Mouse (Mus musculus): ENCODE results near the gene Gcsh. TPM values are rescaled to one million over a fixed set of nuclear protein-coding genes. Genes with fewer than 3 reads are reported as not detected.

Gene Gcsh
- total and polyA plus RNA-seq, 3 experiments, result 31.5 to 91.7 (median 66.4) TPM

GRCm38 (mm10) chr8:116969531-116969930 lies 23.8 kb downstream of the Gcsh start:
- in situ Hi-C loops (cut with MboI; ENCODE audit: low pct_ligation_motif_present, low pct_unique_long_range_greater_than_20kb, low sequenced_read_pairs) (no loop called here), dilution Hi-C loops (cut with MboI; ENCODE audit: extremely low pct_ligation_motif_present, extremely low pct_unique_long_range_greater_than_20kb, low sequenced_read_pairs) (no loop called here)
- Histone ChIP-seq H3K27me3 (replicated peaks) (no peaks in the 10 kb centered on the region), H3K79me2 (replicated peaks; ENCODE audit: control insufficient read depth, extremely low read depth, insufficient read depth, poor library complexity, severe bottlenecking) (no peaks in the 10 kb centered on the region), H3K4me1 (ENCODE audit: control insufficient read depth in 1 of 2, insufficient read depth in 2 of 2) (no peaks in the 10 kb centered on the region), H3K4me2 (ENCODE audit: insufficient read depth, low read depth, poor library complexity, severe bottlenecking) (no peak overlapping the region), H3K36me3 (replicated peaks in 1 of 2; ENCODE audit: control insufficient read depth in 1 of 2, insufficient read depth in 1 of 2, low read length in 1 of 2) (no peaks in the 10 kb centered on the region), H3K9ac (ENCODE audit: insufficient read depth, low read depth) (no peak overlapping the region), H3K9me3 (replicated peaks; ENCODE audit: low read length) (no peaks in the 10 kb centered on the region), H3K4me3 (replicated peaks in 1 of 3; ENCODE audit: low read depth in 2 of 3, low read length in 2 of 3, poor library complexity in 1 of 3) (no peak overlapping the region), H3K27ac (ENCODE audit: insufficient read depth, low read depth) (no peak overlapping the region)
- DNase-seq (ENCODE audit: extremely low read depth), result no peak
- TF ChIP-seq CTCF (conservative IDR thresholded peaks at IDR 0.05 in 1 of 2, IDR thresholded peaks at IDR 0.05 in 1 of 2; ENCODE audit: low read depth in 2 of 2, low read length in 2 of 2) (no peak), MXI1 (IDR thresholded peaks at IDR 0.05; ENCODE audit: low read depth, low read length) (no peak), NRF1 (IDR thresholded peaks at IDR 0.05; ENCODE audit: low read depth, low read length) (no peak)

- Histone ChIP-seq H3K4me1 (ENCODE audit: control insufficient read depth in 1 of 2, insufficient read depth in 2 of 2) (peaks cover 0 to 29% of the 10 kb centered on the region in 2 experiments; a peak in 3 of 4 replicates), H3K9ac (ENCODE audit: insufficient read depth, low read depth) (no peak overlapping the region), H3K4me2 (ENCODE audit: insufficient read depth, low read depth, poor library complexity, severe bottlenecking) (no peak overlapping the region), H3K36me3 (replicated peaks in 1 of 2; ENCODE audit: control insufficient read depth in 1 of 2, insufficient read depth in 1 of 2, low read length in 1 of 2) (peaks cover 61 to 85% of the 10 kb centered on the region in 2 experiments), H3K9me3 (replicated peaks; ENCODE audit: low read length) (no peaks in the 10 kb centered on the region), H3K79me2 (replicated peaks; ENCODE audit: control insufficient read depth, extremely low read depth, insufficient read depth, poor library complexity, severe bottlenecking) (peaks cover 8% of the 10 kb centered on the region; the same call in 1 of the 2 replicates), H3K27ac (ENCODE audit: insufficient read depth, low read depth) (no peak overlapping the region), H3K27me3 (replicated peaks) (no peaks in the 10 kb centered on the region), H3K4me3 (replicated peaks in 1 of 3; ENCODE audit: low read depth in 2 of 3, low read length in 2 of 3, poor library complexity in 1 of 3) (no peak overlapping the region)
- dilution Hi-C loops (cut with MboI; ENCODE audit: extremely low pct_ligation_motif_present, extremely low pct_unique_long_range_greater_than_20kb, low sequenced_read_pairs) (no loop called here), in situ Hi-C loops (cut with MboI; ENCODE audit: low pct_ligation_motif_present, low pct_unique_long_range_greater_than_20kb, low sequenced_read_pairs) (no loop called here)
- no peak for TF ChIP-seq POLR2AphosphoS2 (IDR thresholded peaks at IDR 0.05; ENCODE audit: low read depth, low read length)
- no peak for TF ChIP-seq BHLHE40 (IDR thresholded peaks at IDR 0.05; ENCODE audit: low read depth, low read length)
- TF ChIP-seq E2F4 (IDR thresholded peaks at IDR 0.05; ENCODE audit: insufficient replicate concordance, low read depth, low read length), result no peak
- no peak for TF ChIP-seq ZMIZ1 (IDR thresholded peaks at IDR 0.05; ENCODE audit: low read depth, low read length)
- TF ChIP-seq CHD2 (IDR thresholded peaks at IDR 0.05; ENCODE audit: low read length), result no peak
- TF ChIP-seq HCFC1 (IDR thresholded peaks at IDR 0.05; ENCODE audit: low read depth, low read length), result no peak
- no peak for TF ChIP-seq RCOR1 (conservative IDR thresholded peaks at IDR 0.05; ENCODE audit: low read depth, low read length)
- TF ChIP-seq MAFK (IDR thresholded peaks at IDR 0.05; ENCODE audit: insufficient replicate concordance, low read length), result no peak
- no peak for TF ChIP-seq ETS1 (conservative IDR thresholded peaks at IDR 0.05; ENCODE audit: low read depth, low read length)
- TF ChIP-seq POLR2A (IDR thresholded peaks at IDR 0.05; ENCODE audit: low read depth, low read length), result no peak
- TF ChIP-seq CTCF (conservative IDR thresholded peaks at IDR 0.05 in 1 of 2, IDR thresholded peaks at IDR 0.05 in 1 of 2; ENCODE audit: low read depth in 2 of 2, low read length in 2 of 2), result no peak
- TF ChIP-seq IRF4 (IDR thresholded peaks at IDR 0.05; ENCODE audit: low read depth, low read length), result no peak
- no peak for TF ChIP-seq NELFE (IDR thresholded peaks at IDR 0.05; ENCODE audit: low read depth, low read length)
- no peak for TF ChIP-seq JUND (conservative IDR thresholded peaks at IDR 0.05; ENCODE audit: low read depth, low read length)
- no peak for TF ChIP-seq EP300 (IDR thresholded peaks at IDR 0.05; ENCODE audit: low read length)
- DNase-seq (ENCODE audit: extremely low read depth), result no peak
These were observed 38.9 kb downstream of the Gcsh start for GRCm38 (mm10) chr8:116954415-116954814.
